Mouse (Mus musculus): ENCODE results near the gene Ddr1. TPM values are rescaled to one million over a fixed set of nuclear protein-coding genes. Genes with fewer than 3 reads are reported as not detected.

Gene Ddr1
- total and polyA plus RNA-seq, 2 experiments = 0.55 to 1.5 TPM

DNA sequence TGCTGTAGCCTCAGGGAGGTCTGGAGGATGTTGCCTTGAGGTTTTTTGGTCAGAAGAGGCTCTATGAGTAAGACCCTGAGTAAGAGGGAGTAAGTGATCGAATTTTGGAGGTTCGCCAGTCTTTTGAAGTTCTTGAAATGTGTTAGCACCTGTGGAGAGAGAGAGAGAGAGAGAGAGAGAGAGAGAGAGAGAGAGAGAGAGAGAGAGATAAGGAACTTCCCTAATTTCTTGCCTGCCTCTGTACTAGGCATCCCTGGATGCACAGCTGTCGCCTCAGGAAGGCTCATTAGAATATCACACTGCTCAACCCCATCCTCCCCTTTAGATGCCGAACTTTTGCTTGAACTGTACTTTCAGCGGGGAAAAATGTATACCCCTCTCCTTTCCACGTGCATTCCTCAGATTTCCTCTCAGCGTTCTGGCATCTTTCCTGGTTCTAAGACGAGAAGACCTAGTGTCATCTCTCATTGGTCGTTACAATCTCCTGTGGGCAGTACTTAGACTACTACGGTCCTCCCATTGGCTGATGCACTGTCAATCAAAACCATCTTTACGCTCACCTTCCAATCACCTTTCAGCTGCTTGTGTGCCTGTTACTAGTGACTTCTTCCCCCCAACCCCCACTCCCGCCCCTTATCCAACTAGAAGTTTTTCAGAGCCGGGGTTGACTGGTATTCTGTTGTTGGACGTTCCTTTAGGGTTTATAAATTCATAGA, 65.8 kb downstream of the Ddr1 start:
- Histone ChIP-seq H3K36me3 (ENCODE audit: control insufficient read depth, insufficient read depth, low read length) (no peaks in the 10 kb centered on the region), H3K27me3 (ENCODE audit: control insufficient read depth, insufficient read depth, low read length) (peaks cover 3% of the 10 kb centered on the region; the same call in 1 of the 2 replicates), H3K4me1 (ENCODE audit: control insufficient read depth, insufficient read depth, low read length) (no peaks in the 10 kb centered on the region), H3K79me2 (ENCODE audit: control insufficient read depth, insufficient read depth, low read length) (no peaks in the 10 kb centered on the region), H3K4me3 (ENCODE audit: insufficient read depth, low read depth, low read length) (no peak overlapping the region), H3K27ac (replicated peaks; ENCODE audit: insufficient read depth, low read depth, low read length) (no peak overlapping the region), H3K9ac (ENCODE audit: low read depth, low read length) (no peak overlapping the region)
- WGBS = 27% methylated on average over 14 of the region's 14 CpGs
- TF ChIP-seq POLR2A (IDR thresholded peaks at IDR 0.05; ENCODE audit: extremely low read depth, insufficient read depth, low read length) (no peak), CTCF (IDR thresholded peaks at IDR 0.05; ENCODE audit: low read depth, low read length) (no peak)
- peak; percentile 35 for DNase-seq (ENCODE audit: extremely low read depth, low read depth, low spot score)

DNA sequence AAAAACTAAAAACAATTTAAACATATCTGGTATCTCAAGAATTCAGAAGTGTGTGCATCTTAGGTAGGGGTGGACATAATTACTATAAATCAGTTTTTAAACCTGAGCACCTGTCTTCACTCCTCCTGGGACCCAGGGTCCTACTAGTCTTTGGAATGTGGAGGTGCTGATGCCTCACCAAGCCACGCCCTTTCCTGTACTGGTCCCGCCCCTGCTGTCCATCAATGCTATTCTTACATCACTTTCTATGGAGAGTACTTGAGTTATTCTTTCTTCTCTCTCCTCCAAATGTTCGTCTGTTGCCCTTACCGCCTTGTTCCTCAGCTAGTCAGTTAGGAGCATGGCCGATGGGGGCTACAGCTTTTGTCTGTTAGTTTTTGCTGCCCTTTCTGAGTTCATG, 68.1 kb downstream of the Ddr1 start:
- H3K36me3 ChIP-seq (ENCODE audit: control insufficient read depth, insufficient read depth, low read length) = no peaks in the 10 kb centered on the region
- 37% methylated on average over 5 of the region's 5 CpGs for WGBS

DNA sequence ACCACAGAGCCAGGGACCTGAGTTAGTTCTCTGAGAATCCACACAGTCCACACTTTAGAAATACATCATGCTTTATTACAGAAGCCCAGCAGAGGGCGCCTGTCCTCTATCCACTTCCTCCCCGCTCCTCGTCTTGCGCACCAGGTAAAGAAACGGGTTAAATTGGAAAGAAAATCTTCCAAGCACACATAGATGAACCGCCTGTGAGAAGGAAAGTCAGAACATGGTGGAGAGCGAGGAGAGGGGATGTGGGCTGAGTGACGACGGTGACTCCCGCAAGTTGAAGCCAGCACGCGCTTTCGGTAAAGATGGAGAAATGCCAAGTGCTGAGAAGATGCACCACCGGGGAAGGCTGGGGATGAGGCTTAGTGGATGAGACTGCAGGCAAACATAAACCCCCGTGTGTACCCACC, 68.7 kb downstream of the Ddr1 start:
- Histone ChIP-seq H3K4me3 (ENCODE audit: insufficient read depth, low read depth, low read length) (peak overlapping the region; percentile 38; the same call in 1 of the 2 replicates), H3K9ac (ENCODE audit: low read depth, low read length) (no peak overlapping the region), H3K27ac (replicated peaks; ENCODE audit: insufficient read depth, low read depth, low read length) (no peak overlapping the region), H3K27me3 (ENCODE audit: control insufficient read depth, insufficient read depth, low read length) (peaks cover 3% of the 10 kb centered on the region; the same call in 1 of the 2 replicates), H3K36me3 (ENCODE audit: control insufficient read depth, insufficient read depth, low read length) (no peaks in the 10 kb centered on the region), H3K4me1 (ENCODE audit: control insufficient read depth, insufficient read depth, low read length) (no peaks in the 10 kb centered on the region), H3K79me2 (ENCODE audit: control insufficient read depth, insufficient read depth, low read length) (no peaks in the 10 kb centered on the region)
- DNase-seq (ENCODE audit: extremely low read depth, low read depth, low spot score) = peak; percentile 41
- TF ChIP-seq POLR2A (IDR thresholded peaks at IDR 0.05; ENCODE audit: extremely low read depth, insufficient read depth, low read length) (no peak), CTCF (IDR thresholded peaks at IDR 0.05; ENCODE audit: low read depth, low read length) (peak; percentile 79)
- WGBS = 2% methylated on average over 15 of the region's 15 CpGs

More for the DNA sequence above, 68.1 kb downstream of the Ddr1 start:
- no peaks in the 10 kb centered on the region for H3K79me2 ChIP-seq (ENCODE audit: control insufficient read depth, insufficient read depth, low read length)
- H3K27ac ChIP-seq (replicated peaks; ENCODE audit: insufficient read depth, low read depth, low read length) = no peak overlapping the region
- H3K27me3 ChIP-seq (ENCODE audit: control insufficient read depth, insufficient read depth, low read length) = peaks cover 3% of the 10 kb centered on the region; the same call in 1 of the 2 replicates
- no peaks in the 10 kb centered on the region for H3K4me1 ChIP-seq (ENCODE audit: control insufficient read depth, insufficient read depth, low read length)
- no peak for TF ChIP-seq CTCF (IDR thresholded peaks at IDR 0.05; ENCODE audit: low read depth, low read length)
- no peak for TF ChIP-seq POLR2A (IDR thresholded peaks at IDR 0.05; ENCODE audit: extremely low read depth, insufficient read depth, low read length)
- H3K4me3 ChIP-seq (ENCODE audit: insufficient read depth, low read depth, low read length) = no peak overlapping the region
- no peak overlapping the region for H3K9ac ChIP-seq (ENCODE audit: low read depth, low read length)
- DNase-seq (ENCODE audit: extremely low read depth, low read depth, low spot score) = no peak

DNA sequence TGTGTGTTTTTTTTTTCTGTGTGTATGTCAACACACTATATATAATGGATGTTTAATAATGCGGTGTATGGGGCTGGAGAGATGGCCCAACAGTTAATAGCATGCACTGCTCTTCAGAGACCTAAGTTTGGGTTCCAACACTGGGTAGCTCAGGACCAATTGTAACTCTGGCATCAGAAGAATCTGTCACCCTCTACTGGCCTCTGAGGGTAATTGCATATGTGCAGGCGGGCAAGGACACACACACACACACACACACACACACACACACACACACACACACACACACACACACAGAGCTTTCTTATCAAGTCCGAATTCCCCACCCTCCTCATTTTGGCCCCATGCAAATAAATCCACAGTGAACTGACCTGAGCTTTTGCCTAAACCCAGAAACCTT, 69.2 kb downstream of the Ddr1 start:
- Histone ChIP-seq H3K79me2 (ENCODE audit: control insufficient read depth, insufficient read depth, low read length) (no peaks in the 10 kb centered on the region), H3K4me1 (ENCODE audit: control insufficient read depth, insufficient read depth, low read length) (no peaks in the 10 kb centered on the region), H3K27me3 (ENCODE audit: control insufficient read depth, insufficient read depth, low read length) (peaks cover 3% of the 10 kb centered on the region; the same call in 1 of the 2 replicates), H3K27ac (replicated peaks; ENCODE audit: insufficient read depth, low read depth, low read length) (no peak overlapping the region), H3K9ac (ENCODE audit: low read depth, low read length) (no peak overlapping the region), H3K4me3 (ENCODE audit: insufficient read depth, low read depth, low read length) (no peak overlapping the region), H3K36me3 (ENCODE audit: control insufficient read depth, insufficient read depth, low read length) (no peaks in the 10 kb centered on the region)
- TF ChIP-seq POLR2A (IDR thresholded peaks at IDR 0.05; ENCODE audit: extremely low read depth, insufficient read depth, low read length) (no peak), CTCF (IDR thresholded peaks at IDR 0.05; ENCODE audit: low read depth, low read length) (0 out of 2 replicates have a peak, but pooled peaks have one; percentile 9)
- no peak for DNase-seq (ENCODE audit: extremely low read depth, low read depth, low spot score)
- 64% methylated on average over 3 of the region's 3 CpGs for WGBS

DNA sequence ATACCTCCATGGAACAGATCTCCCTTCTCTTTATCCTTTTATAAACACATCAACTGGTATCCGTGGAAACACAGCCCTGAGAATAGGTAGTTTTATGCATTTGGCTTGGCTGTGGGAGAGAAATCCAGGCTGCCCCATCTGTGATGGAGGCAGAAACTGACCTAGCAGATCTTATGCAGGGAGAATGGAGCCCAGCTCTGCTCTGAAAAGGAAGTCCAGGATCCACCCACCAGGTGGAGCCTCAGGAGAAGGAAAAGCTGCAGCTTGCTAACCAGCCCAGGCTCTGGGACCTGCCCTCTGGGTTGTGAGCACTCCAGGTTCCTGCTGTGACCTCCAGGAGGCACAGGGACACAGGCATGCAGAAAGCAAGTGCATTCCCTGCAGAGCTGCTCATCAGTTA, 70.4 kb downstream of the Ddr1 start:
- TF ChIP-seq POLR2A (IDR thresholded peaks at IDR 0.05; ENCODE audit: extremely low read depth, insufficient read depth, low read length) (no peak), CTCF (IDR thresholded peaks at IDR 0.05; ENCODE audit: low read depth, low read length) (no peak)
- H3K9ac ChIP-seq (ENCODE audit: low read depth, low read length) = no peak overlapping the region

More for the DNA sequence above, 70.4 kb downstream of the Ddr1 start:
- 26% methylated on average over 1 of the region's 1 CpGs for WGBS
- Histone ChIP-seq H3K4me1 (ENCODE audit: control insufficient read depth, insufficient read depth, low read length) (no peaks in the 10 kb centered on the region), H3K36me3 (ENCODE audit: control insufficient read depth, insufficient read depth, low read length) (no peaks in the 10 kb centered on the region), H3K4me3 (ENCODE audit: insufficient read depth, low read depth, low read length) (no peak overlapping the region), H3K79me2 (ENCODE audit: control insufficient read depth, insufficient read depth, low read length) (no peaks in the 10 kb centered on the region), H3K27me3 (ENCODE audit: control insufficient read depth, insufficient read depth, low read length) (peaks cover 3% of the 10 kb centered on the region; the same call in 1 of the 2 replicates), H3K27ac (replicated peaks; ENCODE audit: insufficient read depth, low read depth, low read length) (no peak overlapping the region)
- DNase-seq (ENCODE audit: extremely low read depth, low read depth, low spot score) = no peak

Other genes starting within 250 kb of the Ddr1 start
- gene H2-Q10, start 234.5 kb downstream of the Ddr1 start, total RNA-seq (2014; rRNA removed) = 1,696 and 1,845 TPM in 2 replicates
- gene H2-Q10, start 234.5 kb downstream of the Ddr1 start, polyA plus RNA-seq (2012; rRNA removed) = 3,073 and 3,421 TPM in 2 replicates
- gene Pou5f1, start 198.6 kb downstream of the Ddr1 start, total RNA-seq (2014; rRNA removed) = not detected in 2 replicates
- not detected in 2 replicates for gene Pou5f1, start 198.6 kb downstream of the Ddr1 start, polyA plus RNA-seq (2012; rRNA removed)
- 1.9 and 4.0 TPM in 2 replicates for gene Tcf19, start 187.8 kb downstream of the Ddr1 start, total RNA-seq (2014; rRNA removed)
- 2.7 and 3.1 TPM in 2 replicates for gene Tcf19, start 187.8 kb downstream of the Ddr1 start, polyA plus RNA-seq (2012; rRNA removed)
- 1.4 and 1.9 TPM in 2 replicates for gene Cchcr1, start 187.5 kb downstream of the Ddr1 start, total RNA-seq (2014; rRNA removed)
- gene Cchcr1, start 187.5 kb downstream of the Ddr1 start, polyA plus RNA-seq (2012; rRNA removed) = 1.9 and 2.1 TPM in 2 replicates
- gene Psors1c2, start 171.4 kb downstream of the Ddr1 start, total RNA-seq (2014; rRNA removed) = not detected in 2 replicates
- not detected in 2 replicates for gene Psors1c2, start 171.4 kb downstream of the Ddr1 start, polyA plus RNA-seq (2012; rRNA removed)
- gene Cdsn, start 152.5 kb downstream of the Ddr1 start, total RNA-seq (2014; rRNA removed) = not detected in 2 replicates
- gene Cdsn, start 152.5 kb downstream of the Ddr1 start, polyA plus RNA-seq (2012; rRNA removed) = not detected in 2 replicates
- gene 2300002M23Rik, start 137.2 kb downstream of the Ddr1 start, total RNA-seq (2014; rRNA removed) = not detected in 2 replicates
- not detected in 2 replicates for gene 2300002M23Rik, start 137.2 kb downstream of the Ddr1 start, polyA plus RNA-seq (2012; rRNA removed)
- not detected in 2 replicates for gene Sfta2, start 103.1 kb downstream of the Ddr1 start, total RNA-seq (2014; rRNA removed)
- gene Sfta2, start 103.1 kb downstream of the Ddr1 start, polyA plus RNA-seq (2012; rRNA removed) = not detected in 2 replicates
- not detected in 2 replicates for gene Gm9573, start 78.0 kb downstream of the Ddr1 start, total RNA-seq (2014; rRNA removed)
- gene Gm9573, start 78.0 kb downstream of the Ddr1 start, polyA plus RNA-seq (2012; rRNA removed) = not detected in 2 replicates
- not detected in 2 replicates for gene Mucl3, start 60.9 kb downstream of the Ddr1 start, total RNA-seq (2014; rRNA removed)
- gene Mucl3, start 60.9 kb downstream of the Ddr1 start, polyA plus RNA-seq (2012; rRNA removed) = not detected in 2 replicates
- gene Vars2, start 37.0 kb downstream of the Ddr1 start, total RNA-seq (2014; rRNA removed) = 6.6 and 11.1 TPM in 2 replicates
- 22.6 and 29.6 TPM in 2 replicates for gene Vars2, start 37.0 kb downstream of the Ddr1 start, polyA plus RNA-seq (2012; rRNA removed)
- 16.4 and 17.4 TPM in 2 replicates for gene Gtf2h4, start 30.9 kb downstream of the Ddr1 start, total RNA-seq (2014; rRNA removed)
- 24.8 and 29.8 TPM in 2 replicates for gene Gtf2h4, start 30.9 kb downstream of the Ddr1 start, polyA plus RNA-seq (2012; rRNA removed)
- gene Ier3, start 117.1 kb upstream of the Ddr1 start, total RNA-seq (2014; rRNA removed) = 0.92 and 0.94 TPM in 2 replicates
- 0.91 and 1.6 TPM in 2 replicates for gene Ier3, start 117.1 kb upstream of the Ddr1 start, polyA plus RNA-seq (2012; rRNA removed)
- 18.0 and 19.5 TPM in 2 replicates for gene Flot1, start 118.6 kb upstream of the Ddr1 start, total RNA-seq (2014; rRNA removed)
- gene Flot1, start 118.6 kb upstream of the Ddr1 start, polyA plus RNA-seq (2012; rRNA removed) = 19.6 and 26.7 TPM in 2 replicates
- 37.5 and 67.3 TPM in 2 replicates for gene Tubb5, start 133.7 kb upstream of the Ddr1 start, total RNA-seq (2014; rRNA removed)
- 56.4 and 62.2 TPM in 2 replicates for gene Tubb5, start 133.7 kb upstream of the Ddr1 start, polyA plus RNA-seq (2012; rRNA removed)
- 3.0 and 3.5 TPM in 2 replicates for gene Mdc1, start 136.9 kb upstream of the Ddr1 start, total RNA-seq (2014; rRNA removed)
- gene Mdc1, start 136.9 kb upstream of the Ddr1 start, polyA plus RNA-seq (2012; rRNA removed) = 1.7 and 2.4 TPM in 2 replicates
- gene Nrm, start 156.7 kb upstream of the Ddr1 start, total RNA-seq (2014; rRNA removed) = 0.18 and 2.4 TPM in 2 replicates
- 1.4 and 2.4 TPM in 2 replicates for gene Nrm, start 156.7 kb upstream of the Ddr1 start, polyA plus RNA-seq (2012; rRNA removed)
- gene Ppp1r18, start 161.0 kb upstream of the Ddr1 start, total RNA-seq (2014; rRNA removed) = 2.0 and 3.8 TPM in 2 replicates
- 4.7 and 5.5 TPM in 2 replicates for gene Ppp1r18, start 161.0 kb upstream of the Ddr1 start, polyA plus RNA-seq (2012; rRNA removed)
- gene Dhx16, start 175.2 kb upstream of the Ddr1 start, total RNA-seq (2014; rRNA removed) = 18.5 and 25.8 TPM in 2 replicates
- 41.4 and 52.2 TPM in 2 replicates for gene Dhx16, start 175.2 kb upstream of the Ddr1 start, polyA plus RNA-seq (2012; rRNA removed)
- 4.9 and 7.0 TPM in 2 replicates for gene 2310061I04Rik, start 192.8 kb upstream of the Ddr1 start, total RNA-seq (2014; rRNA removed)
- gene 2310061I04Rik, start 192.8 kb upstream of the Ddr1 start, polyA plus RNA-seq (2012; rRNA removed) = 35.3 and 37.4 TPM in 2 replicates
- gene Atat1, start 205.5 kb upstream of the Ddr1 start, total RNA-seq (2014; rRNA removed) = 12.1 and 12.8 TPM in 2 replicates
- 37.4 and 47.5 TPM in 2 replicates for gene Atat1, start 205.5 kb upstream of the Ddr1 start, polyA plus RNA-seq (2012; rRNA removed)
- 41.1 and 58.7 TPM in 2 replicates for gene Mrps18b, start 211.8 kb upstream of the Ddr1 start, total RNA-seq (2014; rRNA removed)
- 89.5 and 106 TPM in 2 replicates for gene Mrps18b, start 211.8 kb upstream of the Ddr1 start, polyA plus RNA-seq (2012; rRNA removed)
- 14.6 and 14.7 TPM in 2 replicates for gene Ppp1r10, start 211.8 kb upstream of the Ddr1 start, total RNA-seq (2014; rRNA removed)
- gene Ppp1r10, start 211.8 kb upstream of the Ddr1 start, polyA plus RNA-seq (2012; rRNA removed) = 15.8 and 30.0 TPM in 2 replicates